Mouse (Mus musculus) myocyte (in vitro differentiated cells): ENCODE data around the gene Dnah3.

ENCODE experiments used
- MAX ChIP-seq: IDR thresholded peaks from one replicate; pipeline ENCODE4 v1.6.1; 2011; ENCODE audit warnings: low read depth, mild to moderate bottlenecking, control low read depth
- MYOG ChIP-seq, 3 experiments: IDR thresholded peaks; one replicate each; pipeline ENCODE4 v1.6.1; 2011; ENCODE audit warnings: control low read depth in 2 of 3, low read depth in 2 of 3, mild to moderate bottlenecking in 2 of 3; ENCODE audit not compliant: insufficient read length in 2 of 3, control insufficient read depth in 1 of 3, insufficient read depth in 1 of 3
- POLR2A ChIP-seq: IDR thresholded peaks from one replicate; pipeline ENCODE4 v1.6.1; 2011; ENCODE audit warnings: low read depth, mild to moderate bottlenecking, control low read depth, moderate library complexity; ENCODE audit not compliant: insufficient read length

DNA sequence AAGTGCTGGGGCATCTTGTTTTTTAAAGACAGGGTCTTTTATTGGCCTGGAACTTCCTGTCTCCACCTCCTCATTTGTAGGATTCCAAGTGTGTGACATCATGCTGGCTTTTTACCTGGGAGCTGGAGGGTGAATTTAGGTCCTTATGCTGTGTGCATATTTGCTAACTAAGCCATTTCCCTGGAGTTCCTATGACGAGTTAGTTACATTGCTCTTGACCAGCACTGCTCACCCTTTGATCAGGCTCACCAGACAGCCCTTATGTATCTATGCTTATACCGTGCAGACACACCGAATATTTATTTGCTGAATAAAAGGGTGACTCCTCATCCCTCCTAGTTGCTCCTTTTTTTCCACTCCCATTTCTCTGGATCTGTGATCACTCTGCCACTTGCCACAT is 14.9 kb downstream of the Dnah3 start:
- TF ChIP-seq POLR2A (no peak), MYOG (IDR thresholded peaks at IDR 0.05; ENCODE audit: control insufficient read depth in 1 of 3, insufficient read depth in 1 of 3, insufficient read length in 2 of 3, low read depth in 2 of 3) (no peak), MAX (no peak)
